Mouse (Mus musculus): ENCODE data around the gene Ypel3. TPM values are rescaled to one million over a fixed set of nuclear protein-coding genes. Genes with fewer than 3 reads are reported as not detected.

Ypel3 gene
- polyA plus RNA-seq, 2 experiments = 74.2 to 76.0 TPM

DNA sequence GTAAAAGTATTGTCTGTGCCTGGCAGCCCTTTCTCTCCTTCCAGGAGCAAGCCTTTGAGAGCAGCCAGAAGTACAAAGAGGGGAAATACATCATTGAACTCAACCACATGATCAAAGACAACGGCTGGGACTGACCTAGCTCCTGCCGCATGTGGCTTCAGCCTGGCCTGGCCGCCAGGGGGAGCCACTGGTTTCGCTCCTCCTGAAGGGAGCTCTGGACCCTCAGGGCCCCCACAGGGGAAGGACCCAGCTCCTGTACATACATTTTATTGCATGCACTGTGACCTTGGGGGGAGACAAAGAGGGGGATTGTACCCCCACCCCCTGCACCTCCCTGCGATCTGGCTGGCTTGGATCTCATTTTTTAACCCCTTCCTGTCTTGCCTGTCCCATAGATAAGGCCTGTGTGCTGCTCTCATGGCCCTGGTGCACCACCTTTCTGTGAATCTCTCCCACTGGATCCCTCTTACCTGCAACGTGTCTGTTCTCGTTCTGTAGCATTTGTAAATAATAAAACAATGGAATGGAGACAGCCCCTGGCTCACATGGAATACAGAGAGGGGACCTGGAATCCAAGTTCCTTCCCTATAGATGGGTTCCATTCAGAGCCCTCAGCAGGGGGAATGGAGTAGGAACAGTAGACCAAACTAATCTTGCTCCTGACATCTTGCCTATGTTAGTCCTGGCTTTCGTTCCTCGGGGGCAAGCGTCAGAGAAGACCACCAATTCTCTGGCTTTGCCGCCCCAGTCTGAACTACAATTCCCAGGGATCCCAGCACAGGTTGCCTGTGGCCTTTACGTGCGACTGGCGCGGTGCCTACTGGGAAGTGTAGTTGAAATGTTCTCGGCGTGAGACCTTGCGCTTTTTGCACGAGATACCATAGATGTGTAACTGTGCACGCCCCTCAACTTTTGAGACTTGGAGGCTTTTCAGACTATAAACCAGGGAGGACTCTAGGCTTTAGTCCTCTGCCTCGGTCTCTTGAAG lies 3.5 kb downstream of the Ypel3 start:
- Histone ChIP-seq H3K9me3 (ENCODE audit: control insufficient read depth, low read length) (no peaks in the 10 kb centered on the region), H3K27me3 (ENCODE audit: control insufficient read depth, insufficient read depth, low read length) (no peaks in the 10 kb centered on the region), H3K27ac (peak overlapping the region; percentile 59), H3K4me2 (ENCODE audit: low read depth) (peak overlapping the region; percentile 70), H3K9ac (replicated peaks) (peak overlapping the region; percentile 36), H3K4me3 (ENCODE audit: insufficient read depth in 1 of 2, low read depth in 2 of 2, low read length in 2 of 2) (peak overlapping the region; percentile 48 to 50), H3K36me3 (replicated peaks; ENCODE audit: control insufficient read depth, insufficient read depth, low read depth) (peaks cover 14% of the 10 kb centered on the region), H3K4me1 (replicated peaks; ENCODE audit: control insufficient read depth in 2 of 2, insufficient read depth in 2 of 2, low read length in 1 of 2) (peaks cover 7 to 23% of the 10 kb centered on the region in 2 experiments)
- under 1% methylated on average over 21 of the region's 21 CpGs for WGBS (ENCODE audit: insufficient replicate concordance)
- TF ChIP-seq CTCF (IDR thresholded peaks at IDR 0.05; ENCODE audit: low read depth) (peak; percentile 99), EP300 (IDR thresholded peaks at IDR 0.05; ENCODE audit: low read depth) (no peak)
- peak; percentile 66 to 72 (median 67) for DNase-seq (ENCODE audit: low read depth in 3 of 3, low spot score in 3 of 3)
- ATAC-seq (ENCODE audit: insufficient read depth) = peak; percentile 47

DNA sequence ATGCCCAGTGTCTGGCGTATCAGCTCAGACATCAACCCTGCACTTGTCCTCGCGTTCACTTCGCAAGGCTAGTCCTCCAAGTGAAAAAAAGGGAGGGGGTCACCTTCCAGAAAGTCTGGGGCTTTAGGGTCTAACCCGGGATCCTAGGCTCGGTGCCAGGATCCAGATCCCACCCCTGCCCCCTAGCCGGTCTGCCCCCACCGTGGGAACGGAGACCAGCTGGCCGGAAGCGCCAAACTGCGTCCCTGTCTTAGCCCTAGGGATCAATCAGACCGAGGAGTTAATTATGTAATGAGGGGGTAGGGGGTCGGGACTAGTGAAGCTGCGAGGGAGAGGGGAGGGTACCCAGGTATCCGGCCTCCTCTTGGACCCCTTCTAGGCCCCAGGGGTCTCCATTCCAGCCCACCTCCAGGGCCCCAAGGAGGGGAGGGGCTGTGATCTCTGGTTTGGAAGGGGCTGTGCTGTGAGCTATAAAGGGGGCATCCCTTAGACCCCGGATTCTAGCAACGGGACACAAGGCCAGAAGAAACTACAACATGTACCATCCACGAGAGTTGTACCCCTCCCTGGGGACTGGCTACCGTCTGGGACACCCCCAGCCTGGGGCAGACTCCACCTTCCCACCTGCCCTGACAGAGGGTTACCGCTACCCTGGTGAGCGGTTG lies 4.3 kb downstream of the Ypel3 start, which contains the start of gene Tbx6:
Gene Tbx6 (plus strand): TSS at position 513 of the 665 bp plus-strand sequence.
- Histone ChIP-seq H3K4me1 (replicated peaks; ENCODE audit: control insufficient read depth in 2 of 2, insufficient read depth in 2 of 2, low read length in 1 of 2) (peaks cover 7 to 15% of the 10 kb centered on the region in 2 experiments), H3K4me2 (ENCODE audit: low read depth) (peak within 1 kb of the TSS; percentile 70), H3K27me3 (ENCODE audit: control insufficient read depth, insufficient read depth, low read length) (no peaks in the 10 kb centered on the region), H3K9ac (replicated peaks) (peak within 1 kb of the TSS; percentile 36), H3K27ac (no peak within 1 kb of the TSS; the same call in 1 of the 2 replicates), H3K4me3 (ENCODE audit: insufficient read depth in 1 of 2, low read depth in 2 of 2, low read length in 2 of 2) (peak within 1 kb of the TSS; percentile 48 to 50), H3K36me3 (replicated peaks; ENCODE audit: control insufficient read depth, insufficient read depth, low read depth) (peaks cover 21% of the 10 kb centered on the region), H3K9me3 (ENCODE audit: control insufficient read depth, low read length) (no peaks in the 10 kb centered on the region)
- no peak for TF ChIP-seq CTCF (IDR thresholded peaks at IDR 0.05; ENCODE audit: low read depth)
- no peak for TF ChIP-seq EP300 (IDR thresholded peaks at IDR 0.05; ENCODE audit: low read depth)
- no peak for ATAC-seq (ENCODE audit: insufficient read depth)
- DNase-seq (ENCODE audit: low read depth in 3 of 3, low spot score in 3 of 3) = no peak
- 18% methylated on average over 22 of the region's 22 CpGs for WGBS (ENCODE audit: insufficient replicate concordance)

DNA sequence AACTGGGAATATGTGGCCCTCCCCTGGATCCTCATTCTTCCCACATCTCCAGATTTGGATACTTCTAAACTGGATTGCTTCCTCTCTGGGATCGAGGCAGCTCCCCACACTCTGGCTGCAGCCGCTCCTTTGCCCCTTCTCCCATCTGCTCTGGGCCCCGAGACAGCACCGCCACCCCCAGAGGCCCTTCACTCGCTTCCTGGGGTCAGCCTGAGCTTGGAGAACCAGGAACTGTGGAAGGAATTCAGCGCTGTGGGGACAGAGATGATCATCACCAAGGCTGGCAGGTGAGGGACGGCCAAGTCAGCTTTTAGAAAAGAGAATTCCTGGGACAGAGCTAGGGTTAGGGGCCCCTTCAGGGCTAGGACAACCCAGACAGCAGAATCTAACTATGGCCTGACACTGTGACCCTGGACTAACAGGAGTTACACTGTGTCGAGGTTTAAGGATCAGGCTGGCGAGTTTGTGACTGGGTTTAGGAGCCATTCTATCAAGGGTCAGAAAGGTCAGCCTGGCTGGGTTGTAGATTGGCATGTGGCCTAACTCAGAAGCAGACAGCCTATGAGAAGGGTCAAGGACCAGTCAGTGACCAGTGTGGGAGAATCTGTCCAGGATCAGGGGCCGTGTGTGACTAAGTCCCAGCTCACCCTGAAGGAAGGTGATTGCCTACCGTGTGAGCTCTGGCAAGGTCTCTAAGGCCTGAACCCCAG lies 5.1 kb downstream of the Ypel3 start:
- Histone ChIP-seq H3K4me2 (ENCODE audit: low read depth) (no peak overlapping the region), H3K9me3 (ENCODE audit: control insufficient read depth, low read length) (no peaks in the 10 kb centered on the region), H3K4me1 (replicated peaks; ENCODE audit: control insufficient read depth in 2 of 2, insufficient read depth in 2 of 2, low read length in 1 of 2) (peaks cover 7 to 10% of the 10 kb centered on the region in 2 experiments), H3K27ac (no peak overlapping the region), H3K36me3 (replicated peaks; ENCODE audit: control insufficient read depth, insufficient read depth, low read depth) (peaks cover 28% of the 10 kb centered on the region), H3K4me3 (ENCODE audit: insufficient read depth in 1 of 2, low read depth in 2 of 2, low read length in 2 of 2) (no peak overlapping the region), H3K27me3 (ENCODE audit: control insufficient read depth, insufficient read depth, low read length) (no peaks in the 10 kb centered on the region), H3K9ac (replicated peaks) (no peak overlapping the region)
- 61% methylated on average over 11 of the region's 11 CpGs for WGBS (ENCODE audit: insufficient replicate concordance)
- TF ChIP-seq CTCF (IDR thresholded peaks at IDR 0.05; ENCODE audit: low read depth) = no peak
- TF ChIP-seq EP300 (IDR thresholded peaks at IDR 0.05; ENCODE audit: low read depth) = no peak
- ATAC-seq (ENCODE audit: insufficient read depth) (no peak), DNase-seq (ENCODE audit: low read depth in 3 of 3, low spot score in 3 of 3) (no peak)

DNA sequence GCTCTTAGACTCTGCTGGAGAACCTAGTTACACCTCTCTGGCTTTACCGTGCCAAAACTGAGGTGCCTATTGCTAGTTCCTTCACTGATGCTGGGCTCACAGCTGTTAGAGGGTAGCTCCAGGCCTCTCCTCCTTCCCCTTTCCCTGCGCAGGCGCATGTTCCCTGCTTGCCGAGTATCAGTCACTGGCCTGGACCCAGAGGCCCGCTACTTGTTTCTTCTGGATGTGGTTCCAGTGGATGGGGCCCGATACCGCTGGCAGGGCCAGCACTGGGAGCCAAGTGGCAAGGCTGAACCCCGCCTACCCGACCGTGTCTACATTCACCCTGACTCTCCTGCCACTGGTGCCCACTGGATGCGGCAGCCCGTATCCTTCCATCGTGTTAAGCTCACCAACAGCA lies 5.9 kb downstream of the Ypel3 start:
- TF ChIP-seq CTCF (IDR thresholded peaks at IDR 0.05; ENCODE audit: low read depth) (no peak), EP300 (IDR thresholded peaks at IDR 0.05; ENCODE audit: low read depth) (no peak)
- Histone ChIP-seq H3K9me3 (ENCODE audit: control insufficient read depth, low read length) (no peaks in the 10 kb centered on the region), H3K4me2 (ENCODE audit: low read depth) (no peak overlapping the region), H3K4me1 (replicated peaks; ENCODE audit: control insufficient read depth in 2 of 2, insufficient read depth in 2 of 2, low read length in 1 of 2) (peaks cover 7% of the 10 kb centered on the region in 2 experiments), H3K9ac (replicated peaks) (no peak overlapping the region), H3K27me3 (ENCODE audit: control insufficient read depth, insufficient read depth, low read length) (no peaks in the 10 kb centered on the region), H3K4me3 (ENCODE audit: insufficient read depth in 1 of 2, low read depth in 2 of 2, low read length in 2 of 2) (no peak overlapping the region), H3K36me3 (replicated peaks; ENCODE audit: control insufficient read depth, insufficient read depth, low read depth) (peaks cover 36% of the 10 kb centered on the region), H3K27ac (no peak overlapping the region)
- WGBS (ENCODE audit: insufficient replicate concordance) = 72% methylated on average over 13 of the region's 13 CpGs
- ATAC-seq (ENCODE audit: insufficient read depth) (no peak), DNase-seq (ENCODE audit: low read depth in 3 of 3, low spot score in 3 of 3) (no peak)
